8 mouse cellular contexts compared by ENCODE assay signal in genomic region chr8:86745221-86745934, GRCm38 (mm10). TPM values are rescaled to one million over a fixed set of nuclear protein-coding genes. Genes with fewer than 3 reads are reported as not detected.
DNase-seq lines count a peak whose midpoint lies in the region; ATAC-seq and TF ChIP-seq lines count a peak whose summit lies in the region.

TSS of gene Gm10638 (plus strand) at chr8:86745699.
TSS of gene Siah1a (minus strand) at chr8:86745934.

- no peak for TF ChIP-seq EP300 in heart, adult 2 months (IDR thresholded peaks at IDR 0.05; ENCODE audit: insufficient read depth, low read depth, low read length)

- under 1% methylated on average over 32 of the region's 88 CpGs for WGBS in embryonic facial prominence, embryonic 11.5 days
- under 1% methylated on average over 69 of the region's 88 CpGs for WGBS in heart, adult 2 months
- WGBS in limb, embryonic 14.5 days, result under 1% methylated on average over 44 of the region's 88 CpGs
- WGBS in midbrain, embryonic 15.5 days, result 1% methylated on average over 69 of the region's 88 CpGs
- under 1% methylated on average over 72 of the region's 88 CpGs for WGBS in spleen, adult 2 months

- ATAC-seq in embryonic facial prominence, embryonic 11.5 days (replicated peaks; ENCODE audit: insufficient number of reproducible peaks, low FRiP score, low TSS enrichment, low read depth), result peak; percentile 84
- peak; percentile 81 for ATAC-seq in limb, embryonic 14.5 days (ENCODE audit: low FRiP score, low read depth)
- ATAC-seq in midbrain, embryonic 15.5 days (replicated peaks), result peak; percentile 83

- no peaks in the 10 kb centered on the region for H3K9me3 ChIP-seq in embryonic facial prominence, embryonic 11.5 days (replicated peaks; ENCODE audit: control insufficient read depth, low read length)
- no peaks in the 10 kb centered on the region for H3K9me3 ChIP-seq in limb, embryonic 14.5 days (ENCODE audit: control insufficient read depth, low read length)
- no peaks in the 10 kb centered on the region for H3K9me3 ChIP-seq in midbrain, embryonic 15.5 days

- H3K9ac ChIP-seq in embryonic facial prominence, embryonic 11.5 days (replicated peaks; ENCODE audit: low read length), result peak within 1 kb of the TSS; percentile 99
- H3K9ac ChIP-seq in heart, adult 2 months (ENCODE audit: low read depth, low read length), result peak within 1 kb of the TSS; percentile 100
- peak within 1 kb of the TSS; percentile 100 for H3K9ac ChIP-seq in limb, embryonic 14.5 days (ENCODE audit: low read depth, low read length, severe bottlenecking)
- H3K9ac ChIP-seq in midbrain, embryonic 15.5 days, result peak within 1 kb of the TSS; percentile 98

- peak within 1 kb of the TSS; percentile 81 for H3K4me2 ChIP-seq in embryonic facial prominence, embryonic 11.5 days (ENCODE audit: low read depth, low read length)
- H3K4me2 ChIP-seq in limb, embryonic 14.5 days (replicated peaks; ENCODE audit: low read depth, low read length, severe bottlenecking), result peak within 1 kb of the TSS; percentile 85
- H3K4me2 ChIP-seq in midbrain, embryonic 15.5 days, result peak within 1 kb of the TSS; percentile 69

- intact Hi-C loops in heart, adult 2 months (cut with DNase I), result loop anchor here (5.0 kb wide), 2 partner anchors 97 to 157 kb away; no protein-coding TSS in a partner anchor

- H3K36me3 ChIP-seq in embryonic facial prominence, embryonic 11.5 days (replicated peaks; ENCODE audit: control insufficient read depth, insufficient read depth, low read depth, low read length), result no peaks in the 10 kb centered on the region
- peaks cover 18% of the 10 kb centered on the region for H3K36me3 ChIP-seq in heart, adult 2 months (ENCODE audit: control insufficient read depth, insufficient read depth, low read length)
- no peaks in the 10 kb centered on the region for H3K36me3 ChIP-seq in limb, embryonic 14.5 days (ENCODE audit: control insufficient read depth, insufficient read depth, low read length)
- H3K36me3 ChIP-seq in midbrain, embryonic 15.5 days (replicated peaks), result no peaks in the 10 kb centered on the region
- no peaks in the 10 kb centered on the region for H3K36me3 ChIP-seq in spleen, adult 2 months (ENCODE audit: control insufficient read depth, insufficient read depth, low read length)

- no peak for TF ChIP-seq CTCF in heart, adult 2 months (IDR thresholded peaks at IDR 0.05)
- no peak for TF ChIP-seq CTCF in spleen, adult 2 months (IDR thresholded peaks at IDR 0.05; ENCODE audit: extremely low read depth, insufficient read depth, insufficient read length, insufficient replicate concordance)

- peak within 1 kb of the TSS; percentile 94 for H3K27ac ChIP-seq in embryonic facial prominence, embryonic 11.5 days (replicated peaks; ENCODE audit: low read depth, low read length)
- peak within 1 kb of the TSS; percentile 98 for H3K27ac ChIP-seq in heart, adult 2 months
- H3K27ac ChIP-seq in limb, embryonic 14.5 days (replicated peaks; ENCODE audit: low read depth, low read length), result peak within 1 kb of the TSS; percentile 97
- peak within 1 kb of the TSS; percentile 98 for H3K27ac ChIP-seq in midbrain, embryonic 15.5 days
- H3K27ac ChIP-seq in spleen, adult 2 months (ENCODE audit: insufficient read depth, low read length), result peak within 1 kb of the TSS; percentile 87

- H3K4me3 ChIP-seq in embryonic facial prominence, embryonic 11.5 days (ENCODE audit: low read depth, low read length), result peak within 1 kb of the TSS; percentile 69
- peak within 1 kb of the TSS; percentile 94 for H3K4me3 ChIP-seq in heart, adult 2 months
- H3K4me3 ChIP-seq in limb, embryonic 14.5 days (replicated peaks; ENCODE audit: low read length), result peak within 1 kb of the TSS; percentile 89
- peak within 1 kb of the TSS; percentile 96 for H3K4me3 ChIP-seq in midbrain, embryonic 15.5 days
- H3K4me3 ChIP-seq in spleen, adult 2 months (ENCODE audit: extremely low read depth, insufficient read depth, insufficient read length), result peak within 1 kb of the TSS; percentile 85

- no peaks in the 10 kb centered on the region for H3K4me1 ChIP-seq in embryonic facial prominence, embryonic 11.5 days (ENCODE audit: control insufficient read depth, insufficient read depth, low read length)
- H3K4me1 ChIP-seq in heart, adult 2 months (ENCODE audit: control insufficient read depth, insufficient read depth, low read length), result peaks cover 14% of the 10 kb centered on the region
- peaks cover 25% of the 10 kb centered on the region for H3K4me1 ChIP-seq in limb, embryonic 14.5 days (ENCODE audit: control insufficient read depth, insufficient read depth, low read length)
- H3K4me1 ChIP-seq in midbrain, embryonic 15.5 days, result peaks cover 43% of the 10 kb centered on the region
- H3K4me1 ChIP-seq in spleen, adult 2 months (ENCODE audit: control insufficient read depth, insufficient read depth, insufficient read length), result peaks cover 6% of the 10 kb centered on the region; the same call in 1 of the 2 replicates

- peak; percentile 44 for DNase-seq in layer of hippocampus, adult 11-12 months (ENCODE audit: low spot score)
- no peak for DNase-seq in layer of hippocampus, adult 9-10 months (ENCODE audit: low spot score)
- peak; percentile 70 for DNase-seq in embryonic facial prominence, embryonic 11.5 days (ENCODE audit: low spot score)
- DNase-seq in heart, adult 2 months, result peak; percentile 83 to 86
- DNase-seq in kidney, adult 18-20 months, result peak; percentile 83
- DNase-seq in limb, embryonic 14.5 days (ENCODE audit: low spot score), result peak; percentile 70
- peak in 1 of 2 experiments; percentile 38 for DNase-seq in spleen, adult 2 months (ENCODE audit: low read depth in 1 of 2, low spot score in 2 of 2)

- no peaks in the 10 kb centered on the region for H3K27me3 ChIP-seq in embryonic facial prominence, embryonic 11.5 days (ENCODE audit: control insufficient read depth, insufficient read depth, low read length)
- no peaks in the 10 kb centered on the region for H3K27me3 ChIP-seq in heart, adult 2 months (ENCODE audit: control insufficient read depth, insufficient read depth, low read length)
- no peaks in the 10 kb centered on the region for H3K27me3 ChIP-seq in limb, embryonic 14.5 days (ENCODE audit: control insufficient read depth, insufficient read depth, low read length)
- no peaks in the 10 kb centered on the region for H3K27me3 ChIP-seq in midbrain, embryonic 15.5 days (replicated peaks)
- H3K27me3 ChIP-seq in spleen, adult 2 months (ENCODE audit: control insufficient read depth, insufficient read depth, low read length), result no peaks in the 10 kb centered on the region; the same call in 1 of the 2 replicates

- peaks cover 2% of the 10 kb centered on the region; the same call in 1 of the 2 replicates for H3K79me2 ChIP-seq in heart, adult 2 months (replicated peaks; ENCODE audit: control insufficient read depth, insufficient read depth, low read length)

- peak; percentile 69 for TF ChIP-seq POLR2A in heart, adult 2 months (IDR thresholded peaks at IDR 0.05; ENCODE audit: insufficient read depth, low read depth, low read length)
- TF ChIP-seq POLR2A in limb, embryonic 14.5 days (IDR thresholded peaks at IDR 0.05; ENCODE audit: borderline replicate concordance, extremely low read depth, insufficient read depth, insufficient read length), result peak; percentile 86; the same call in 1 of the 2 replicates
- TF ChIP-seq POLR2A in spleen, adult 2 months (IDR thresholded peaks at IDR 0.05; ENCODE audit: low read depth, low read length), result no peak

RNA-seq across cellular contexts. Expression of gene Gm10638, which starts in this region (rescaled TPM):
- polyA plus RNA-seq in embryonic facial prominence, embryonic 11.5 days (2014; fragmentation: Nextera tagmentation; extraction: Ambion mirVana), result 4.3 and 5.2 TPM in 2 replicates
- total RNA-seq in heart, adult 2 months (2021), result 1 to 10 TPM; 2.8 to 3.1 TPM
- polyA plus RNA-seq in heart, adult 2 months (2012; rRNA removed), result 0.73 and 2.0 TPM in 2 replicates
- 2.9 and 3.5 TPM in 2 replicates for polyA plus RNA-seq in limb, embryonic 14.5 days (2012; rRNA removed)
- polyA plus RNA-seq in limb, embryonic 14.5 days (2014; fragmentation: Nextera tagmentation; extraction: Ambion mirVana), result 4.5 and 5.3 TPM in 2 replicates
- polyA plus RNA-seq in midbrain, embryonic 15.5 days (2015; fragmentation: Nextera tagmentation; extraction: Ambion mirVana), result 5.8 and 6.4 TPM in 2 replicates
- polyA plus RNA-seq in spleen, adult 2 months (2012; rRNA removed), result 1.3 and 2.0 TPM in 2 replicates

RNA-seq across cellular contexts. Expression of gene Siah1a, which starts in this region (rescaled TPM):
- polyA plus RNA-seq in embryonic facial prominence, embryonic 11.5 days (2014; fragmentation: Nextera tagmentation; extraction: Ambion mirVana), result 74.9 and 84.7 TPM in 2 replicates
- 10 to 100 TPM; 11.5 to 16.3 TPM for total RNA-seq in heart, adult 2 months (2021)
- polyA plus RNA-seq in heart, adult 2 months (2012; rRNA removed), result 15.6 and 25.8 TPM in 2 replicates
- polyA plus RNA-seq in limb, embryonic 14.5 days (2012; rRNA removed), result 36.5 and 42.3 TPM in 2 replicates
- polyA plus RNA-seq in limb, embryonic 14.5 days (2014; fragmentation: Nextera tagmentation; extraction: Ambion mirVana), result 46.1 and 51.9 TPM in 2 replicates
- 74.8 and 76.1 TPM in 2 replicates for polyA plus RNA-seq in midbrain, embryonic 15.5 days (2015; fragmentation: Nextera tagmentation; extraction: Ambion mirVana)
- polyA plus RNA-seq in spleen, adult 2 months (2012; rRNA removed), result 11.5 and 13.3 TPM in 2 replicates
